Mouse (Mus musculus): Measurements from ENCODE around the gene Mapk12.

- TF ChIP-seq CTCF (IDR thresholded peaks at IDR 0.05; ENCODE audit: control insufficient read depth, insufficient read depth, insufficient read length) (no peak), MYOG (IDR thresholded peaks at IDR 0.05; ENCODE audit: control insufficient read depth, extremely low read depth, insufficient read length) (no peak), MYOD1 (IDR thresholded peaks at IDR 0.05; ENCODE audit: control insufficient read depth, insufficient read length, low read depth) (no peak), USF1 (IDR thresholded peaks at IDR 0.05; ENCODE audit: low read depth) (no peak), MAX (IDR thresholded peaks at IDR 0.05) (no peak), CEBPB (IDR thresholded peaks at IDR 0.05; ENCODE audit: low read depth) (no peak)
Observed at GRCm38 (mm10) chr15:89177576-89178259, 37.2 kb upstream of the Mapk12 start.
